Mouse (Mus musculus): ENCODE data around the gene Izumo1r. TPM values are rescaled to one million over a fixed set of nuclear protein-coding genes. Genes with fewer than 3 reads are reported as not detected.
A peak's percentile ranks its signal among the peaks of the same experiment; 100 is the strongest.

Gene Izumo1r
- polyA plus RNA-seq, 1 experiment from 2014 or later: not detected

DNA sequence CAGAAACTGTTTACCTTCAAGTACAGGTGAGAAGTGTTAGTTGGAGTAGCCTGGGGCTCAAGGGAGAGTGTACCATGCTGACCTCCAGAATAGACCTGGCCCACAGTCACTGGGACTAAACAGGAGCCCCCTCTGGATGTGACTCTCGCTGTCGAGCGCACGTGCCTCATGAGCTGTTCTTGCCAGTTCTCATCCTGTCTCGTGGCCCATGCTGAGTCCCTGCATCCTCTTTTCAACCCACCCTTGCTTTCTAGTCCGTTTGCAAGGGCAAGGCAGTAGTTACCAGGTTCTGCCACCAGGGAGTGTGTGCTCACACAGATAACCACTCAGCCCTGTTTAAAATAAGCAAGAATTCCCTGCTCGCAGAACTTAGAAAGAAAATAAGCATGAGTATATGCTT is 36.8 kb downstream of the Izumo1r start:
- H3K9ac ChIP-seq: no peak overlapping the region
- H3K27ac ChIP-seq (replicated peaks): no peak overlapping the region
- H3K4me3 ChIP-seq (replicated peaks): no peak overlapping the region
- no peaks in the 10 kb centered on the region for H3K4me1 ChIP-seq (replicated peaks)
- no peak overlapping the region for H3K4me2 ChIP-seq
- no peaks in the 10 kb centered on the region for H3K36me3 ChIP-seq (replicated peaks)
- WGBS (ENCODE audit: insufficient replicate concordance): 23% methylated on average over 7 of the region's 7 CpGs
- H3K27me3 ChIP-seq: peaks cover 15% of the 10 kb centered on the region
- no peaks in the 10 kb centered on the region for H3K9me3 ChIP-seq (replicated peaks)
- ATAC-seq (ENCODE audit: insufficient read depth): no peak

DNA sequence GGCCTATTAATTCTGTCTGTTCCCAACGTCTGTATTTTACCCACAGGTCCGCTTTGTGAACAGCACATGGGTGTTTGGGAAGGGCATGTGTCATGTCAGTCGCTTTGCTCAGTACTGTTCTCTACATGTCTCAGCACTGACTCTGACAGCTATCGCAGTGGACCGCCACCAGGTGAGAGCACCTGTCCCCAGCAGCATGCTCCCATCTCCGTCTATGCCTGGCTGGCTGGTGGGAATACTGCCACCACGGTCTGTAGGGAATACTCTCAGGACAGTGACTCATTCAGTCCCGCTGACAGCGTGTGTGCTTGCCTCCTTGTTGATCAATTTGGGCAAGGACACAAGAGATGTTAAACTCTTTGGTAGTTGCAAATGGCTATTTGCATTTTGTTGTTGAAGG is 39.0 kb downstream of the Izumo1r start:
- WGBS (ENCODE audit: insufficient replicate concordance): 60% methylated on average over 9 of the region's 9 CpGs
- H3K4me3 ChIP-seq (replicated peaks): no peak overlapping the region
- H3K4me2 ChIP-seq: no peak overlapping the region
- no peak overlapping the region for H3K27ac ChIP-seq (replicated peaks)
- peaks cover 37% of the 10 kb centered on the region for H3K27me3 ChIP-seq
- no peaks in the 10 kb centered on the region for H3K9me3 ChIP-seq (replicated peaks)
- no peaks in the 10 kb centered on the region for H3K36me3 ChIP-seq (replicated peaks)
- ATAC-seq (ENCODE audit: insufficient read depth): no peak
- no peaks in the 10 kb centered on the region for H3K4me1 ChIP-seq (replicated peaks)
- H3K9ac ChIP-seq: no peak overlapping the region

DNA sequence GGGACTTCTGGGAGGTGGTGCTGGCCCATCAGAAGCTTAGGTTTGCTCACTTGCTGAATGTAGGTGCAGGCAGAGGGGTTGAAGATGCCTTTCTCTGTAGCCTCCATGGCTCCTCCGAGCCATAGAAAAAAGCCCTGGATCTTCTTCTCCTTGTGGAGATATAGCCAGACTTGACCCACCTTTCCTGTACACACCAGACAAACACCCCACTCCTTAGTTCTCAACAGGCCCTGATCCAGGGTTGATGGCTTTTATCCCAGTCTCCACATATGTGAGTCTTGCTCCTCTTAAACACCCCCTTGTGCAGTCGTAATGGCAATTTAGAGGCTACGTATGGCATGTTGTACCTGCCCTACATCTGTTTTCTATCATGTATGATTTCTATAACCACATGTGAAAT is 40.6 kb downstream of the Izumo1r start:
- no peak for ATAC-seq (ENCODE audit: insufficient read depth)
- WGBS (ENCODE audit: insufficient replicate concordance): 73% methylated on average over 3 of the region's 3 CpGs

DNA sequence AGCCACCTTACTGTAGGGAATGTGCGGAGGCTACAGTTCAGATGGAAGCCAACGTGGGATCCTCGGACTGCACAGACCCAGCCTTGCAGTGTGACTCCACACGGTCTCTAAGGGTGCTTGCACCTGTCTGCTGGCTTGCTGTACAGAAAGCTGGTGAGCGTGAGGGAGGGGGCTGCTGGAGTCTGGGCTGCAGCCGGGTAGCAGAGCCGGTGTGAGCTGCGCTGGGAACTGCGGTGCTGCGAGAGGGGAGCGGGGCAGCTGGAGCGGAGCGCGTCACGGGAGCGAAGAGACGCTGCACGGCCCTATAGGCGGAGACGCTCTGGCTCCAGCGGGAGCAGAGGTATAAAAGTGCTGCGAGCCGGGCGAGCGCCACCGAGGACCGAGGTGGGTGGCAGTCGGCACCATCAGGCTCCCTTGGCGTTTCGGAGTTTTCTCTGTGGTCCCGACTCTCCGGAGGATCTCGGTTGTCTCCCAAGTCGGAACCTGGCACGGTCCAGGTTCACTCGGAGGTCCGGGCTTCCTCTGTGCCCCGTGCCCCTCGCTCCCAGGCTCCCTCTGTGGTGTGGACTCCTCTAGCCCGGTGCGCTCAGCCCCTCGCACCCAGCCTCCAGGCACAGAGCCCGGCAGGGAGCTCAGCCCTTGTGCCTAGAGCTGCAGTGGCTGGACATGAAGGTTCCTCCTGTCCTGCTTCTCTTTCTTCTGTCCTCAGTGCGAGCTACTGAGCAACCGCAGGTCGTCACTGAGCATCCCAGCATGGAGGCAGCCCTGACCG is 43.7 kb downstream of the Izumo1r start, which contains the start of gene Gpr83:
TSS of gene Gpr83 (plus strand) at position 343 of the 772 bp plus-strand sequence.
- no peaks in the 10 kb centered on the region for H3K36me3 ChIP-seq (replicated peaks)
- H3K4me2 ChIP-seq: peak within 1 kb of the TSS; percentile 46
- no peak within 1 kb of the TSS for H3K27ac ChIP-seq (replicated peaks)
- no peak for ATAC-seq (ENCODE audit: insufficient read depth)
- H3K9me3 ChIP-seq (replicated peaks): no peaks in the 10 kb centered on the region
- H3K9ac ChIP-seq: no peak within 1 kb of the TSS
- peaks cover 63% of the 10 kb centered on the region for H3K27me3 ChIP-seq
- H3K4me1 ChIP-seq (replicated peaks): no peaks in the 10 kb centered on the region
- 4% methylated on average over 47 of the region's 47 CpGs for WGBS (ENCODE audit: insufficient replicate concordance)
- no peak within 1 kb of the TSS; the same call in 1 of the 2 replicates for H3K4me3 ChIP-seq (replicated peaks)

More for the DNA sequence above, 40.6 kb downstream of the Izumo1r start:
- Histone ChIP-seq H3K27ac (replicated peaks) (no peak overlapping the region), H3K9ac (no peak overlapping the region), H3K36me3 (replicated peaks) (no peaks in the 10 kb centered on the region), H3K27me3 (peaks cover 53% of the 10 kb centered on the region), H3K4me3 (replicated peaks) (no peak overlapping the region), H3K9me3 (replicated peaks) (no peaks in the 10 kb centered on the region), H3K4me2 (no peak overlapping the region), H3K4me1 (replicated peaks) (no peaks in the 10 kb centered on the region)

DNA sequence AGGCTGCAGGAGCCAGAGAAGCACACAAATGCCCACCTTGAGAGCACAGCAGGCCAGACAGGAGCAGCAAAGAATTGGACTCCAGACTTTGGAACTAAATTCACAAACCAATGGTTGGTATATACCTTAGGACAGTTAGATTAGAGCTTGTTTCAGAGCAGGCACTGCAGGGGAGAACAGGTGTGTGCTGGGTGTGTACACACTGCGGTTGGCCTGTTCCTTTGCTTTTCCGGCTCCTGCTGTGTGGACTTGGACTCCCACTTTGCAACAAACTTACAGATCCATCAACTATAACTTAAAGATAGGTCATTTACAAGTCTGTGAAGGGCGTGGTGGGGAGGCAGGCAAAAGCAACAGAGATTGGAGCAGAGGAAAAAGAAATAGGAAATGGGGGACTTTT is 45.0 kb downstream of the Izumo1r start:
- H3K4me2 ChIP-seq: no peak overlapping the region
- H3K36me3 ChIP-seq (replicated peaks): no peaks in the 10 kb centered on the region
- H3K27ac ChIP-seq (replicated peaks): no peak overlapping the region
- no peaks in the 10 kb centered on the region for H3K9me3 ChIP-seq (replicated peaks)
- 59% methylated on average over 3 of the region's 3 CpGs for WGBS (ENCODE audit: insufficient replicate concordance)
- no peak overlapping the region for H3K9ac ChIP-seq
- ATAC-seq (ENCODE audit: insufficient read depth): no peak
- H3K4me1 ChIP-seq (replicated peaks): no peaks in the 10 kb centered on the region
- H3K4me3 ChIP-seq (replicated peaks): no peak overlapping the region
- peaks cover 63% of the 10 kb centered on the region for H3K27me3 ChIP-seq

DNA sequence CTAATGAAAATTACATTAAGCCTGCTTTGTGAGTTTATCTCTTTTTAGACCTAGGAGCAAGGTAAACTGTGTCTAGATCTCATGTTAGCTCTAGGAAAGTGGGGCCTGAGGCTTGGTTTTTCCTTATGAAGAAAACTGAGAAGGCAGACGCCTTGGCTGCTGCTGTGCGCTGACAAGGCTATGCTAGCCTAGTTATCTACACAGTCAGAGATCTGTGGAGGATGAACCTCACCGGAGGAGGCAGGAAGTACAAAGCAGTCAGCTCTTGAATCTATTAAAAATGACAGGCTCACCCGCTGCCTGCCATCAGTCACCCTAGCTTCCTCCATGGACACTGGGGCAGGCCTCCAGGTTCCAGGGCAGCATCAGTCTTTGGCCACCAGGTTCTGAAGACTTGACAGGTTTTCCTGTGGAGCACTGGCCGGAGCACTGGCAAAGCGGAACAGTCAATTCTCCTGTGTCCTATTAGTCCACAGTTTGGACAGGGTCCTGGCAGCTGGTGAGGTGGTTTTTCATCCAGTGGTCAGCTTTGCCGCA is 45.5 kb downstream of the Izumo1r start:
- Histone ChIP-seq H3K9me3 (replicated peaks) (no peaks in the 10 kb centered on the region), H3K27ac (replicated peaks) (no peak overlapping the region), H3K36me3 (replicated peaks) (no peaks in the 10 kb centered on the region), H3K27me3 (peaks cover 62% of the 10 kb centered on the region), H3K4me1 (replicated peaks) (no peaks in the 10 kb centered on the region), H3K9ac (no peak overlapping the region), H3K4me3 (replicated peaks) (no peak overlapping the region), H3K4me2 (no peak overlapping the region)
- WGBS (ENCODE audit: insufficient replicate concordance): 42% methylated on average over 7 of the region's 7 CpGs
- ATAC-seq (ENCODE audit: insufficient read depth): no peak

DNA sequence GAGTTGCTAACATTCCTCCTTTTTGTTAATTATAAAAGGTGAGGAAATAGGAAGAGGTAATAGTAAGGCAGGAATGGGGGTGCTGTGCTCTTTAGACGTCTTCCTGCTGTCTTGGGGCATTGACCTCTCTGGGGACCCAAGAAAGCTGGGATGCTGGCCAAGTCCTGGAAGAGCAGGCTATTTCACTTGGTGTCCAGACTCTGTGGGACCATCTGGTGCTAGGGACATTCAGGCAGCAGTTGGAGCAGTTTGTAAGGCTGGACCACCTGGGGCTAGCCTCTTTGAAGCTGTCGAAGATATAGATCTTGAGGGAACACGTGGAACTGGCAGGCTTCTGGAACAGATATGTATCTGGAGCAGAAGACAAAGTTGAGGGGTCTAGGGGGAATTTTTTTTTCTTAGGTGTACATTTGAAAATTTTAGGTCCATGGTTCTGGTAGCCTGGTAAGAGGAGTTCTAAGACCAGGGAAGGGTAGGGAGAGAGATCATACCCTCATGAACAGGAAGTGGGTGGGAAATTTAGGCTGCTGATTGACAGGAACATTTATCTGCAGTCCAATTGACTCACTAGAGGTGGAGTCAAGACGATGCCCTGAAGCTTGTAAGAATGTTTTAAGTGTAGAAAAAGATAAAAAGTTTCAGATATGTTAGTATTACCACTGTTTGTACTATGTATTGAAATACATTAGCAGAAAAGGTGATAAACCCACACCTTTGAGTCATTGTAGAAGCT is 46.7 kb downstream of the Izumo1r start:
- H3K9me3 ChIP-seq (replicated peaks): no peaks in the 10 kb centered on the region
- H3K36me3 ChIP-seq (replicated peaks): no peaks in the 10 kb centered on the region
- no peak overlapping the region for H3K4me3 ChIP-seq (replicated peaks)
- 27% methylated on average over 4 of the region's 4 CpGs for WGBS (ENCODE audit: insufficient replicate concordance)
- ATAC-seq (ENCODE audit: insufficient read depth): no peak
- H3K4me1 ChIP-seq (replicated peaks): no peaks in the 10 kb centered on the region
- H3K27me3 ChIP-seq: peaks cover 50% of the 10 kb centered on the region
- H3K9ac ChIP-seq: no peak overlapping the region
- H3K27ac ChIP-seq (replicated peaks): no peak overlapping the region
- no peak overlapping the region for H3K4me2 ChIP-seq

DNA sequence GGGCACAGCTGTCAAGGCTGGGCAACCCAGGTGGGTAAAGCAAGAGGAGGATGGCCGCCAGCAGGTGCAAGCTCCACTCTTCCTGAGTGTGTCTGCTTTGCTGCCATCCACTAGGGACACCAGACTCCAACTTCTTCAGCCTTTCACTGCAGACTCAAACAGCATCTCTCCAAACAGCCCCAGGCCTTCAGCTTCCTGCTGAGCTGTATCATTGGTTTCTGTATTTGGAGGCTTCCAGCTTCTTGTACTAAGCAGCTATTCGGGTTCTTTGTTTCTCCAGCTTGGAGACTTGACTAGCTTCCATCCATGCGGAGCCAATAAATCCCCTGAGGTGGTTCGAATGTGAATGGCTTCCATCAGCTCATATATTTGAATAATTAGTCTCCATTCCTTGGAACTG is 49.2 kb downstream of the Izumo1r start:
- WGBS (ENCODE audit: insufficient replicate concordance): 59% methylated on average over 4 of the region's 4 CpGs
- ATAC-seq (ENCODE audit: insufficient read depth): no peak

DNA sequence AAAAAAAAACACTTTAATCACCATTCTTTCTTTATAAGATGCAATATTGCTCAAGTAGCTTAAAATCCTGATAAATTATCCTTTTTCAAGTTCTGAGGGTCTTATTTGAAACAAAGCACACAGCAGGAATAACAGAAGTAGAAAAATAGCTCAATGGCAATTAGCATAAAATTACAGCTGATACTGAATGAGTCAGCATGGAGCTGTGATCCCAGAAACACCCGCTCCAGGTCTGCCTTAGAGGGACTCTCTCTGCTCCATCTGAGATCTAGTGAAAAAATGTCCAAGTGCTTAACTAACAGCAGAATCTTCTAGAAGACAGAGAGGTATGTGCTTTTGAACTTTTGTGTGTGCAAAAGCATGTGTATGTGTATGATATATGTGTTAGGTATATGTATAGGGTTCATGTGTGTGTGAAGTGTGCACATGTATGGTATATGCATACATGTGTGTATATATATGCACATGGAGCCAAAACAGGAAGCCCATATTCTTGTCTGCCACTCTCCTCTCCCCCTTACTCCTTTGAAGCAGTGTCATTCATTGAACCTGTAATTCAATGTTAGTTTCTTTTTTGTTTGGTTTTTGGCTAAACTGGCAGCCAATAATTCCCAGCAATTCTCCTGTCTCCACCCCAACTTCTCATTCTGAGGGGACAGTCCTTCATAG is 55.3 kb downstream of the Izumo1r start:
- H3K4me1 ChIP-seq (replicated peaks): no peaks in the 10 kb centered on the region
- no peak for ATAC-seq (ENCODE audit: insufficient read depth)
- 43% methylated on average over 1 of the region's 1 CpGs for WGBS (ENCODE audit: insufficient replicate concordance)
- no peak overlapping the region for H3K4me2 ChIP-seq
- no peak overlapping the region for H3K27ac ChIP-seq (replicated peaks)
- no peak overlapping the region for H3K9ac ChIP-seq
- no peaks in the 10 kb centered on the region for H3K9me3 ChIP-seq (replicated peaks)
- H3K36me3 ChIP-seq (replicated peaks): no peaks in the 10 kb centered on the region
- no peak overlapping the region for H3K4me3 ChIP-seq (replicated peaks)
- no peaks in the 10 kb centered on the region for H3K27me3 ChIP-seq

More for the DNA sequence above, 49.2 kb downstream of the Izumo1r start:
- Histone ChIP-seq H3K27me3 (peaks cover 25% of the 10 kb centered on the region), H3K4me1 (replicated peaks) (no peaks in the 10 kb centered on the region), H3K9ac (no peak overlapping the region), H3K9me3 (replicated peaks) (no peaks in the 10 kb centered on the region), H3K27ac (replicated peaks) (no peak overlapping the region), H3K4me3 (replicated peaks) (no peak overlapping the region), H3K36me3 (replicated peaks) (no peaks in the 10 kb centered on the region), H3K4me2 (no peak overlapping the region)

DNA sequence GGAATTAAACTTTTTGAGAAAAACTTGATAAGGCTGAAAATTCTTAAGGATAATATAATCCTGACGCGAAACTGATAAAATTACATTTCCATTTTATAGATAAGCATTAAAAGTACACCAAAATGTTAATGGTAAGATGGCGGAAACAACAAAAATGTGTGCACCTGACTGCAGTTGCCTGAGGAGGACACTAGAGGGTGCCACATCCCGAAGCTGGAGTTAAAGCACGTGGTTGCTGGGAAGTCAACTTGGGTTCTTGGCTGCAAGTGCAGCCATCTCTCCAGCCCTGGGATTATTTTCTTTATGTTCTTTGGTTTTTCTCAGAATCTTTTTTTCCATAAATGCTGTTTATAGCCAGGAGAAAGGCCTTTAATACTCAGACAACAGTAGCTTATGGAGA is 57.3 kb downstream of the Izumo1r start:
- no peaks in the 10 kb centered on the region for H3K9me3 ChIP-seq (replicated peaks)
- H3K27ac ChIP-seq (replicated peaks): no peak overlapping the region
- H3K36me3 ChIP-seq (replicated peaks): no peaks in the 10 kb centered on the region
- no peaks in the 10 kb centered on the region for H3K4me1 ChIP-seq (replicated peaks)
- H3K4me3 ChIP-seq (replicated peaks): no peak overlapping the region
- no peak overlapping the region for H3K4me2 ChIP-seq
- no peak overlapping the region for H3K9ac ChIP-seq
- no peaks in the 10 kb centered on the region for H3K27me3 ChIP-seq
- ATAC-seq (ENCODE audit: insufficient read depth): no peak
- WGBS (ENCODE audit: insufficient replicate concordance): 36% methylated on average over 5 of the region's 5 CpGs

DNA sequence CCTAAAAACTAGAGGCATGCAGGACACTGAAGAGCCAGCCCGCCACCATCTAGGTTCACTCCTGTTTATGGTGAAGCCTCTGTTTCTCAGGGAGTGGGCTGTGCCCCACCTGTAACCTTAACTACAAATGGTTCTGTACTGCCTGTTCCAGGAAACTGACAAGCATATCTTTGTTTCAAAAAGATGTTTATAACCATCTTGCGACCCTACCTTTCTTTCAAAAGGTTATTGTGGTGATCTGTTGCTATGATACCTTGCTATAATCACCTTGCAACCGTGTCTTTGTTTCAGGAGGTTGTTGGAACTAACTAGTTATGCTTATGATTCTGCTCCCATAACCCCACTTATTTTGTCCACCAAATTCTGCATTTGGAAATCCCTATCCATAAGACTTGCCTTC is 59.8 kb downstream of the Izumo1r start:
- H3K4me3 ChIP-seq (replicated peaks): no peak overlapping the region
- H3K9ac ChIP-seq: no peak overlapping the region
- WGBS (ENCODE audit: insufficient replicate concordance): 77% methylated on average over 3 of the region's 3 CpGs
- ATAC-seq (ENCODE audit: insufficient read depth): no peak
- no peaks in the 10 kb centered on the region for H3K27me3 ChIP-seq
- H3K4me1 ChIP-seq (replicated peaks): no peaks in the 10 kb centered on the region
- no peak overlapping the region for H3K4me2 ChIP-seq
- no peak overlapping the region for H3K27ac ChIP-seq (replicated peaks)
- H3K9me3 ChIP-seq (replicated peaks): no peaks in the 10 kb centered on the region
- H3K36me3 ChIP-seq (replicated peaks): no peaks in the 10 kb centered on the region

Measured in liver, embryonic 15.5 days (tissue).